Mouse (Mus musculus) left cerebral cortex, adult 8-10 months (tissue): ENCODE data around the gene Manf. TPM values are rescaled to one million over a fixed set of nuclear protein-coding genes. Genes with fewer than 3 reads are reported as not detected.

Experiments used
- DNase-seq, 2 experiments: peaks; one replicate each; pipeline ENCODE4 v3.0.0; 2022; ENCODE audit warnings: low spot score in 2 of 2
- total RNA-seq, 4 experiments: library from RNA; stranded (reverse); gene quantifications; 2 replicates each; pipeline ENCODE4 v1.2.4; 2022

The Manf gene
- total RNA-seq, result 100 to 1,000 TPM in 2 of 4 experiments, 10 to 100 TPM in 2; 94.8 to 105 (median 98.7) TPM

DNA sequence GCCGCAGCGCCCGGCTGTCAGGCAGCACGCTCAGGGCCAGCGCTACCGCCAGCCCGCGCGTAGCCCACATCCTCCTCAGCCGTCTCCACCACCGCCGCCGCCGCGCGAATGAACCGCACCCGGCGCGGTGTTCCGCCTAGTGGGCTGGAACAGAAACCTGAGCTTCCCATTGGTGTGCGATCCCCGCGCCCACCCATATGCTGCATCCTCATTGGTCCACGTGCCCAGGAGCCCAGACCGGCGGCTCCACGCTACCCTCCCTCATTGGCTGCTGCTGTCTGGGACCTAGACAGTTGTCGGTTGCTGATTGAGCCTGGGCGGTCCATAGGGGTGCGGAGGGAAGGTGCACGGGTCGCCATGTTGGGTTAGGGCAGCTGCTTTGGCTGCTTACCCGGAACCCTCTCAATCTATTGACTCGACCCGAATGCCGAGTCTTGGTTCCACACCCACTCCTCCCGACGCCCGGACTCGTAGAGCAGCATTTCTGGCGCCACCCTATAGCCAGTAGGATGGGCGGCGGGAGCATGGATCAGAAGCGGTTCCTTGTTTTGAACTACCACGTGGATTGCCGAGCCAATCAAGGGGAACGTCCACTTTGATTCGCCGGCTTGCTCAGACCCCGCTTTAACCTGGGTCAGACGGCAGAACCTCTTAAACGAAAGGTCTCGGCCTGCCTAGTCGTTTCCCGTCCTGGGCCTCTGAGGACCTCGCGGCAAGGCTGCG is at the start of gene Manf:
TSS of gene Manf (minus strand) at position 151 of the 723 bp plus-strand sequence.
- DNase-seq, result peak; percentile 95 to 99

DNA sequence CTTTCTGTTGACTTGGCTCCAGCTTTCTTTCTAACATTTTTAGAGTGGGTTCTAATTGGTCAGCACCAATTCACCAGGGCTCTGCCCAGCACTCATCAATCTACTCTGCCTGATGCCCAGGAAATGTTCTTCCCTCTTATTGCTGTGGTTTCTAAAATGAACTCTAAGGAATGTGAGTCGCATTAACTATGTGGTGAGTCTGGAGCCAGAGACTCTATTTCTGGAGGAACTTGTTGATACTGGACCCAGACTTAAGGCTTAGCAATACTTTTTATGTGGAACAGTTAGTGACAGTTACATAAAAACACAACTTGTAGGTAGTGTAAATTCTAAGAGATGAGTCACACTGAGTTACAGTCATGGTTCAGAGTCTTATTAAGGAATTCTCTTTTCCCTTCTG is 43.2 kb upstream of the Manf start:
- no peak for DNase-seq

DNA sequence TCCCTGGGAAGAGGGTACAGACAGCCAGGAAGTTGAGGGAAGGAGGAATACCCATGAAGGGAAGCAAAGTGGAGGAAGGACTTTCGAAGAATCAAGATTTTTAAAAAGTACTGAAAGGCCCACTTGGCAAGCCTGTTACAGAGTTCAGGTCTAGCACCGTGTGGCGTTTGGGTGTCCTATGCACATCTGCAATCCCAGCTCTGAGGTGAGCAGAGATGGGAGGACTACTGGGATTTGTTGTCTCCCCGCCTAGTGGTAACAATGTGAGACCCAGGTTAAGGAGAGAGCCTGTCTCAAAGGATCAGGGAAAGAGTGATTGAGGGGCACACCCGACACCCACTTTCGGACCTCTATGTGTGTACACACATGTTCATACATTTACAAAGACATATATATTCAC is 23.1 kb upstream of the Manf start:
- no peak for DNase-seq

DNA sequence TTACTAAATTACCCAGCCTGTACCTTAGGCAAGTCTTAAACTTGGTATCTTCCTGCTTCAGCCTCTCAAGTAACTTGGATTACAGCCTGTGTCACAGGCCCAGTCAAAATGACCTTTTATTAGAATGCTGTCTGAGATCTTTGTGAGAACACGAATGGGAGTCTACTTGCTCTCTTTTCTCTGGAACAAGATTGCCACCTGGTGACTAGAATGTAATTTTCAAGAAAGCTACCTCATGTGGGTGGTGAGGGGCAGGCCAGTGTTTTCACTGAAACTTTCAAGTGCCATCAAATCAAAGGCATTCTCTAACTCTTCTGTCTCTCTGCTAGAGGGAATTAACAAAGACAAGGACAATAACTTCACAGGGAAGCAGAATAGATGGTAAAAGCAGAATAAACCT is 22.0 kb upstream of the Manf start:
- no peak for DNase-seq

DNA sequence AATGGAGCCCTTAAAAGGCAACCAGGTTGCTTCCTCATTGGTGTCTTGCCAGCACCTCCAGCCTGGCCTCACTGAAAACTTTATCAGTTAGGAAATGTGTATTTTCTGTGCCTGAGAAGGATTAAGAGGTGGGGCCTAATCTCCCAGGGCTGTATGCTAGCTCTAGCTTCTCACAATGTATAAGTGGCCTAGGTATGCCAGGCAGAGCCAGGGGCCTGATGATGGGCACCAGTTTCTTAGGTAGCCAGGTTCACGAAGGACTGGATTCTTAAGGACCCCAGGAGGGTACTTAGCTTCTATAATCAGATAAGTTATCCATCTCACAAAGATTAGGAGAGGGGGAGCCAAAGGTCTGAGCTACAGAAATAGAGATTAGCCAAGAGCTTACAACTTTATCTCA is 19.8 kb upstream of the Manf start:
- no peak for DNase-seq

DNA sequence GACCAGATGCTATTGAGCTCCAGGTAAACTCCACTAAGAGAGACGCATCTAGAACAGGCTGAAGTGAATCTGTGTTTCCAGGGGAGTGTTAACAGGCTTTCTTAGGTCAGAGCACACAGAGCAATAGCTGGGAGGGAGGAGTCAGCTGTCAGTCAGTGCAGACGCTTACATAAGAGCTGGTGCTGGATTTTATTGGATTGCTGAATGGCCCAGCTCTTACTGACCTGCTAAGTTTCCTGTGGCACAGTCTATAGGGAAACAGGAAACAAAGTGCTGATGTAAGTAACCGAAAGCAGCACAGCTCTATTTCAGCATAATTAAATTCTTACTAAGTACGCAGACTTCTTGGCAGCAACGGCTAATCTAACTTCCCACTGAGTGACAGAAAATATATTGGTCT is 16.9 kb upstream of the Manf start:
- no peak for DNase-seq

DNA sequence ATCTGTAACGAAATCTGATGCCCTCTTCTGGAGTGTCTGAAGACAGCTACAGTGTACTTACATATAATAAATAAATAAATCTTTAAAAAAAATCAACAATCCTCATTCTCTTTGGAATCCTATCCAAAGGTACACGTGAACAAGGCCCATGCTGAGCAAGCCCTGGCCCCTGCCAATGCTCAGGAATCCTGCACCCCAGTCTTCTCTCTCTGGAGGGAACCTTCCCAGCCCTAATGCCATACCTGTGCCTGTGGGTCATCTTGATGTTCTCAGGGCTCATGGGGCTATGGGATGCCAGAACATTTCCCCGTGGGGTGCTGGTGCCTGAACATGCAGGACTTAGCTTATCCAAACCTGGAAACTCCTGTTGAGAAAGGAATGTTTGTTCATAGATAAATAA is 16.4 kb upstream of the Manf start:
- DNase-seq, result no peak

DNA sequence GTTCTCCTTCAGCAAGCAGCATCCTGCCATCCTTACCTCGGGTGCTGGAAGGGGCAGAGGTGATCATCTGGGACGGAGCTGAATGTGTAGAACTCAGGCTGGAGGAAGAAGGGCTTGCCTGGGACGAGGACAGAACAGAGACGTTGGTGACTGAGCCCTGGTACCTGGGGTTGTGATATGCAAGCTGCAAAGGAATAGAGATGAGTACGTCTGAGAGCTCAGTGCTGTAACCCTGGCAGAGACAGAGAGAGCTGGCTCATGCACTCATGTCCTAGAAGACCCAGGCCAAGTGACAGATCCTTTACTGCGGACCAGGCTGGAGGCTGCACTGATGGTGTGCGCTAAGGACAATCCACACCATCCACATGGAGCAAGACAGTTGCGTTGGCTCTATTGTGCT is 14.8 kb upstream of the Manf start:
- DNase-seq, result no peak

DNA sequence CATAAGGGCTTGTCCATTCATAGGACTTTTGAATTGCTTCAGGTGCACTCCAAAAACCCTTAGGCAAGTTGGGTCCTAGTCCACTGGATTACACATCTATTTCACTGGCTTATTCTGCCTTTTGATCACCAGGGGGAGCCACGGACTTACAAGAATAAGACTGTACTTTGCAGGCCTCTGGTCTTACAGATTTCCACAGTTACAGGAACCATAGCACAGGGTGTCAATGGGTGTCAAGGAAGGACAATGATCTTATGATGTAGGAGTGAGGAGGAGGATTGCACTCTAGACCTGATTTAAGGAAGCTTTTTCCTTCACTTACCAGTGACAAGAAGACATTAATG is 12.0 kb upstream of the Manf start:
- DNase-seq, result no peak

DNA sequence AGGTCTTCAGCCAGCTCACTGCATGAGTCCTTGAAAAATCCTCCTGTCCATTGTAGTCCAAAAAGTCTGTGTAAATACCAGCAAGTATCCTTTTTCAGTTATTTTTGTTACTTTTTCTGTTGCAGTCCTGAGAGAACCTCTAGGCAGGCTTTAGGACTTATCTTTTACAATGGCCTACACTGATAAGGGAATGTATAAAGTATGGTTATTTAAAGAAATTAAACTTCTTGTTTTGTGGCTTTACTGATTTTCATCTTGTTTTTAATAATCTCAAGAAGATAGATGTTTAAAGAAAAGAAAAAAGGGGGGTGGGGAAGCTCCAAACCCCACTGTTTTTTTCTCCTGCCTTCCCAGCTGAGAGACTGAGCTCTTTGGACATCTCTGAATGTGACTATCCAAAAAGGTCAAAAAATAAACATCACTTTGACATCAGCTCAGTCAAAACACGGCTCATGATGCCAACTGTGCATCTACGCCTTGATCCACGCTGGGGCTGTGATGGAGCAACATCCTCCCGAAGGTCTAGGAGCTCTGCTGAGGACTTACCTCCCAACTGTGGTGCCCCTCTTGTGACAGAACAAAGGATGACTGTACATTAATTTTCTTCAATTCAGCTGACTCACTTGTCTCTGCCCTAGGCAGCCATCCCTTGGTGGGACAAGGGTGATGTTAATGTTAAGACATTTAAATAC is 11.5 kb upstream of the Manf start:
- no peak for DNase-seq

DNA sequence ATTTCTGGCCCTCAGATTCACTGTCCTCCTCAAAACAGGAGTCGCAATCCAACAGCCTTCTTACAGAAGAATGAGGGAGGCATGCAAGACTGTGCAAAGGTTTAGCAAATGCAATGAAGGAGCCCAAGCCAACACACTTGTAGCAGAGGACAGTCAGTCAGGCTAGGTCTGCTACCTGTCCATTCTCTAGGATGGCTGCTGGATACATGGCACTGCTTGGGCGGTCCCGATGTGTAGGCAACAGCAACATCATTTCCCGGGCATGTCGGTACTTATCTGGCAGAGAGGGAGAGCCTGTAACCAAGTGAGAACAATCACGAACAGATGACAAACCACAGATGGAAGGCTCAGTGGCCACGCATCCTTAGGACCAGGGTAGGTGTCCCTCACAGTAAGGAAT is 9.8 kb upstream of the Manf start:
- DNase-seq, result no peak

DNA sequence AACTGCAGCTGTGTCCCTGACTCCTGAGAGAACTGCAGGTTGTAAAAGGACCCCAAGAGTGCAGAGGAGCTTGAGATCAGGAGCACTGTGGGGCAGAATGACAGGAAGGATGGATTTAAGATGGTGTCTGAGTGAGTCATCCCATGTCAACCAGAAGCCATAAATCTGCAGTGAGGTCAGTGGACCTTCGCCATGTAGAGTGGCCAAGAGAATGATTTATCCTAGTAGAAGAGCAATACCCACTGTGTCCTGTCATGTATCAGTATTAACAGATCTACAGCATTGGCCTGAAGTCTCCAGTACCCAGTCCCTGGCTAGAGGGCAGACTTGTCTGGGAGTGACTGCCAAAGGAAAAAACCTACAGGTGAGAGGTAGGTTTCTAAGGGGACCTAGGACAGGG is 7.1 kb upstream of the Manf start:
- no peak for DNase-seq

DNA sequence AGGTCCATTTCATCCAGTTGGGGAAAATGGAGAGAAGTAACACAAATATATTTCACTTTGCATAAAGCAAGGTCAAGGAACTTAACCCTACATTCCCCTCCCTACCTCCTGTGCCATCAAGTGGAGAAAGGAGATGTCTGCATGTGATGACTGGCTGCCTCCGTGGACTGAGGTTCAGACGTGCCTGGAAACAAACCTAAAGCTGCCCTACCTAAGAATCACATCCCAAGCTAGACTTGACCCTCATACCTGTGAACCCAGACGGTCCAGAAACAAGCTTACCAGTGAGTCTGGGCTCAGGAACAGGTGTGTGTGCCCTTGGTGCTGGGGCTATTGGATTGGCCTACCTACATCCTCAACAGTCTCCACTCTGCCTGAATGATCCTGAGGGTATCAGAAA is 1.5 kb upstream of the Manf start:
- no peak for DNase-seq

DNA sequence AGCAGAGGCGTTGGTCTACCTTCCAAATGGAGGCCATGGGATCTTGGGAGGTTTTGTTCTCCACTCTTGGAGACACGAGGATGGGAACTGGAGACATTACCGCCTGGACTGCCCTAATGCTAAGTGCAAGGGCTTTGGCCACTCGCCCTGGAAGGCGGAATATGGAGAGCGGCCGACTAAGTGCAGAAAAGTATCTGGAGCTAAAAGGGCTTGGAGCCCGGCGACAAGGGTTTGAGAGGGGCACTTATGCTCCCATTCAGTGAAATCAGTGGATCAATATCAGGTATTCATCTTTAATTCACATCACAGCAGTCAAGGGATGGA is 735 bp upstream of the Manf start:
- DNase-seq, result no peak

DNA sequence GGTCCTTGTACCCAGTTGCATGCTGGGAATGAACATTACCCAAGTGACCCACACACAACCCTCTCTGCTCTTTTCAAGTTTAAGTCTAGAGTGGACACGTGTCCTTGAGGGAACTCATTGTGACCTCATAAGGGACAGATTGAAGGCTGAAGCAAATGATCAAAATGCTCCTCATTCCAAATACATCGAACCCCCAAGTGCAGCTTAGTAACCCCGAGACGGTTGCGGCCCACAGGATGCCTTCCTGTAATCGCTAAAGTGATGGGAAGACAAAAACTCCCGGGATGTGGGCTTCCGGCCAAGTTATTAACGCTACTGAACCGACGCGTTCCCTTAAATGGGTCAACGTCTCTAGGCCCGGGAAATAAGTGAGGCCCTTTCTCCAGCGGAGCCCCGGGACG is 438 bp downstream of the Manf start:
- DNase-seq, result no peak

DNA sequence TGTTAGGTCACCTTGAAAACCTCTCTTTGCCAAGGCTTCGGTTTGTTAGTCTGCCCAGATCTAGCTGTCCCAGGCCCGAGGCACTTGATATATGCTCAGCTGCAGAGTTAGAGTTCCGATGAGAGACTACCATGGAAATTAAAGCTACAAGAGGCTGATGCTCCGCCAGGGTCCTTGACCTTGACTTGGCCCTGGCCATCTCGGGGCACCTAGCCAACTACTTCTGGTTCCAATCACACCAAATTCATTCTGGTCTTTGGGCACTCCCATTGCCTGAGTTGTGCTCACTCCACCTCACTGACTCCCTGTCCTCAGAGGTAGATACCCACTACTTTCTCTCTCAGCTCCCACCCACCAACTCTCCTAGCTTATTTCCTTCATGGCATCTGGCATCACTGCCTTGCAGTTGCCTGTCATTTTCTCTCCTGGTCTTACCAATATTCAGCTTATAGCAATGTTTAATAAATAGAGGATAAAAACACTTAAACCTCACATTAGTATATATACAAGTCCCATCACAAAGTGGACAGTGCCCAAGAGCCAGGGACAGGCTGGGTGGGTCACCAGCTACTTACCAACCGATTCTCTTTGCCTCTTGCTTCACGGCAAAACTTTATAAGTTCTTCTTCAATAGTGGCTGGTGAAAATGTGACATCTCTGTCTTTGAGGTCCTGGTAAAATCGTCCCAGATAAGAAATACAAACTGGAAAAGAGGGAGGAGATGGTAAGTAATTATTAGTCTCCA is 1.1 kb downstream of the Manf start:
- DNase-seq, result peak in 1 of 2 experiments; percentile 29

DNA sequence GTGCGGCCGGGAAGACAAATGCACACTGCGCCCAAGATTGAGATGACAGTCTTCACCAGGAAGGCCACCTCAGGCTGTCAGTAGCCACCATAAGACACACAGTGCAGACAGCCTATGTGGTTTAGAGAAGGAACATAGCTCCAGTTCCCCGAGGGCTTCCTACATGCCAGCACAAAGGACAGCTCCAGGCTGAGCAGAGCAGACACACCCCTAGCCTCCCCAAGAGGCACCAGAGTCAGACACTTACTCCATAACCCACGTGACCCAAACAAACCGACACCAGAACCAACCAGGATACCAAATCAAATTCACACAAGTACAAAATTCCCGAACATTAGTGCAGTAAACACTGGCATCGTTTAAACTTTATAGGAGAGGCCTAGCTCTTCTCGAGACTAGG is 2.5 kb downstream of the Manf start:
- DNase-seq, result no peak

DNA sequence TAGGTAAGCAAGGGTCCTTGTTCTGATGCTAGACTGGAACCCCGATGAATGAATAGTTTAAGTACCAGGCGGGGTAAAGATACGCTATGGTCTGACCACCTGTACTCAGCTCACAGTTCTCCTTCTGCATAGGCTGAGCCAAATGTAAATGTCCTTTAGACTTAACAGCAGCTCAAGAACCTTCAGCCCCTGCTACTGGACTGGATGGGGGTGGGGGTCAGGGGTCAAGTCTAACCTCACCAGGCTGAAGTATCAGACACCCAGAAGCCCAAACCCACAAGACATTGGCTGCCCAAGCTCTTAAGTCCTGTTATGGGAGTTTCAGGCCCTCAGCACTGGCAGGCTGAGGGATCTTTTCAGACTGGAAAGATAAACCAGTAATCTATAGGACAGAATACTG is 3.4 kb downstream of the Manf start:
- DNase-seq, result no peak

DNA sequence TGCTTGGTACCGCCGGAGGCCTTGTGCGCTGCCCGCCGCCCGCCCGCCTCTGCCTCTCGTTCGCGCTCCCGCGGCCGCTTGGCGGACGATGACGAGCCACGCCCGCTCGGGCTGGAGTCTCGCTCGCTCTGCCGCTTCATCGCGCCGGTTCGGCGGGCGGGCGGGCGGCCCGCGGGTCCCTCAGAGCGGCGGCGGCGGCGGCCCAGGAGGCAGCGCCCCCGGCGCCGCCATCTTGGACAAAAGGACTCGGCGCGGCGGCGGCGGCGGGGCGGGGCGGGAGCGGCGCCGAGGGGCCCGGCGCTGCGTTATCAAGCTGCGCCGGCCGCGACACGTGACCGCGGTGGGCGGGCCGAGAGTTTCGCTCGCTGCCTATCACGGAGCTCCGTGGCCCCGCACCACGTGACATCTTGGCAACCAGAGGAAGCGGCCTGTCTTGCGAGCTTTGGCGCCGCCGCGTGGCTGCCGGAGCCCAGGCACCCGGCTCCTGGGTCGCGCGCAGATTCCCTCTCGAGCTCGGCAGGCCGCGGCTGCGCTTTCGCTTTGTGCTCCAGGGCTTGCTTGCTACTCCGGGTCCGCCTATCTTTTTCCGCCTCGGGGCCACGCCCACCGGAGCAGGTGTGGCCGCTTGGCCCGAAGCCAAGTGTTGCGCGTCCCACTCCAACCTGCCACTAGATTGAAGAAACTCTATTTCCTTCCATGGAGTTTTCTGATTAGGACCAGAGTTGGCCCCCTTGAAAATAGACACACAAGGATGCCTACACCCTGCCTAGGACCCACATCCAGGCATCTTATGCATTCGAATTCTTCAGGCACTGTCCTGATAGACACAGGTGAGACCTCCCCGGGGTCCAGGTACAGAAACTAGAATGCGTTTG is 4.7 kb downstream of the Manf start, which contains the start of gene Rbm15b:
TSS of gene Rbm15b (minus strand) at position 601 of the 875 bp plus-strand sequence.
- peak; percentile 94 to 98 for DNase-seq

DNA sequence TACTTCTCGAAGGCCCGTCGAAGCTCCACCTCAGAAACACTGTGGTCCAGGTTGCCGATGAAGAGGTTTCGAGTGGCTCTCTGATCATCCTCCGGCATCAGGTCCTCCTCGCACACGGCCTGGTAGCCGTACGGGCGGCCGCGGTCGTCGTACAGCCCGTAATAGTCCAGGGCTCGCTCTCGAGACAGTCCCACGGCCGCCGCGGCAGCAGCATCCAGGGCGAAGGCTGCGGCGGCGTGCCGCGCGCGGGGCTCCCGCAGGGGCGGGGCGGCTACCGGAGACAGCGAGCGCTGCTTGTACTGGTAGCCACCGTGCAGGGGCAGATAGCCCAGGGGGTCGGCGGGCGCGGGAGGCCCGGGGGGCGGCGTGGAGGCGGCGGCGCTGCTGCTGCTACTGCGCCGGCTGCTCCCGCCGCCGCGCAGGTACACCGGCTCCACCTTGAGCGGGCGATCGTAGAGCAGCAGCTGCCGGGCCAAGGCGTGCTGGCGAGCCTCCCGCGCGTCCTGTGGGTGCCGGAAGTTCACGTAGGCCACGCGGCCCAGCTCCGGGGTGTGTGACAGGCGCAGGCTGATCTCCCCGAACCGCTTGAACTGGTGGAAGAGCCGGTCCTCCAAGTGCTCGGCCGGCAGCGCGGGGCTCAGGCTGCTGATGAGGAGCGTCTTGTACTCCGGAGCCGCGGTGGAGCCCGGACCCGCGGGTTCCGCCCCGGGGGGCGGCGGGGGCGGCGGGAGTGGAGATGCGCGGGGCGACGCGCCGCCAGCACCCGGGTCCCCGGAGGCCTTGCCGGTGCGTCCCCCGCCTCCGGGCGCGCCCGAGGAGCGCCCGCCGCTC is 5.7 kb downstream of the Manf start:
- DNase-seq, result peak in 1 of 2 experiments; percentile 43
